Mouse (Mus musculus) hindbrain, postnatal 0 days (tissue): ENCODE measurements around the gene Kat6b. TPM values are rescaled to one million over a fixed set of nuclear protein-coding genes. Genes with fewer than 3 reads are reported as not detected.

Experiments used
- ATAC-seq: fragments of 200-750 bp; cut with Nextera tagmentation; 2 replicates; pipeline ENCODE4 v1.8.0; 2017; ENCODE audit warnings: mild to moderate bottlenecking, moderate TSS enrichment, moderate library complexity
- DNase-seq: peaks from one replicate; pipeline ENCODE4 v3.0.0-alpha.2; 2015; ENCODE audit warnings: low spot score
- H3K27ac ChIP-seq: fragments of 300-500 bp; sonication (generic); 2 replicates; pipeline ENCODE4 v1.5.1; 2014; ENCODE audit warnings: mild to moderate bottlenecking
- H3K27me3 ChIP-seq: fragments of 300-500 bp; sonication (generic); 2 replicates; pipeline ENCODE4 v1.6.1; 2014; ENCODE audit warnings: low read length, mixed read lengths; ENCODE audit not compliant: insufficient read depth
- H3K36me3 ChIP-seq: fragments of 300-500 bp; sonication (generic); 2 replicates; pipeline ENCODE4 v1.6.1; 2014; ENCODE audit warnings: low read length, mixed read lengths; ENCODE audit not compliant: insufficient read depth
- H3K4me1 ChIP-seq: fragments of 300-500 bp; sonication (generic); 2 replicates; pipeline ENCODE4 v1.6.1; 2014; ENCODE audit warnings: antibody characterized with exemption, low read length, mixed read lengths; ENCODE audit not compliant: insufficient read depth
- H3K4me2 ChIP-seq: fragments of 300-500 bp; sonication (generic); 2 replicates; pipeline ENCODE4 v1.6.1; 2014; ENCODE audit warnings: low read depth, mild to moderate bottlenecking, low read length, moderate library complexity, mixed read lengths
- H3K4me3 ChIP-seq: fragments of 300-500 bp; sonication (generic); 2 replicates; pipeline ENCODE4 v1.5.1; 2014; ENCODE audit warnings: low read length
- H3K9ac ChIP-seq: fragments of 300-500 bp; sonication (generic); replicated peaks from 2 replicates; pipeline ENCODE4 v1.6.1; 2014; ENCODE audit warnings: mild to moderate bottlenecking, low read length, moderate library complexity, mixed read lengths
- H3K9me3 ChIP-seq: fragments of 300-500 bp; sonication (generic); 2 replicates; pipeline ENCODE4 v1.6.1; 2016; ENCODE audit warnings: low read length, mixed read lengths
- CTCF ChIP-seq: IDR thresholded peaks from 2 replicates; pipeline ENCODE4 v1.5.1; 2016; ENCODE audit warnings: antibody characterized with exemption, control low read depth, low read depth
- WGBS: fragments of 180-500 bp; shearing (Covaris S2); extraction: QIAGEN DNeasy Blood & Tissue Kit; methylation state at CpG from one replicate; pipeline ENCODE4 v1.1.7; 2014; 5-methylcytosine and 5-hydroxymethylcytosine counted together
- polyA plus RNA-seq: library from polyadenylated mRNA; unstranded; fragments of >200 nt; fragmentation: Nextera tagmentation; extraction: Ambion mirVana; gene quantifications from 2 replicates; pipeline ENCODE4 v1.2.1, GENCODE M21; 2015
- total RNA-seq: library from RNA; depleted of rRNA; stranded (reverse); fragments of >200 nt; gene quantifications from 2 replicates; pipeline ENCODE4 v1.2.3, GENCODE M21; 2014

Gene Kat6b
- total and polyA plus RNA-seq, 2 experiments from 2014 or later: 15.2 to 33.0 TPM

- DNase-seq: peak; percentile 41
- H3K27ac ChIP-seq: no peak overlapping the region
- H3K4me3 ChIP-seq: no peak overlapping the region
- H3K27me3 ChIP-seq: no peaks in the 10 kb centered on the region
- H3K9ac ChIP-seq: no peak overlapping the region
- ATAC-seq: no peak
- H3K36me3 ChIP-seq: no peaks in the 10 kb centered on the region
- H3K4me1 ChIP-seq: peaks cover 12% of the 10 kb centered on the region; the same call in 1 of the 2 replicates
- H3K4me2 ChIP-seq: no peak overlapping the region
- H3K9me3 ChIP-seq: no peaks in the 10 kb centered on the region
- TF ChIP-seq CTCF: no peak
- WGBS: 22% methylated on average over 8 of the region's 8 CpGs
These were observed 198.5 kb downstream of the Kat6b start for GRCm38 (mm10) chr14:21679631-21680201.

- WGBS: 3% methylated on average over 9 of the region's 9 CpGs
- Histone ChIP-seq H3K27me3 (no peaks in the 10 kb centered on the region), H3K4me2 (peak overlapping the region; percentile 44), H3K9ac (no peak overlapping the region; the same call in 1 of the 2 replicates), H3K9me3 (no peaks in the 10 kb centered on the region), H3K4me3 (no peak overlapping the region; the same call in 1 of the 2 replicates), H3K4me1 (peaks cover 12% of the 10 kb centered on the region; the same call in 1 of the 2 replicates), H3K27ac (no peak overlapping the region), H3K36me3 (no peaks in the 10 kb centered on the region)
- DNase-seq (peak; percentile 42), ATAC-seq (peak; percentile 53; the same call in 1 of the 2 replicates)
- no peak for TF ChIP-seq CTCF
These were observed 201.5 kb downstream of the Kat6b start for GRCm38 (mm10) chr14:21682681-21683129.

DNA sequence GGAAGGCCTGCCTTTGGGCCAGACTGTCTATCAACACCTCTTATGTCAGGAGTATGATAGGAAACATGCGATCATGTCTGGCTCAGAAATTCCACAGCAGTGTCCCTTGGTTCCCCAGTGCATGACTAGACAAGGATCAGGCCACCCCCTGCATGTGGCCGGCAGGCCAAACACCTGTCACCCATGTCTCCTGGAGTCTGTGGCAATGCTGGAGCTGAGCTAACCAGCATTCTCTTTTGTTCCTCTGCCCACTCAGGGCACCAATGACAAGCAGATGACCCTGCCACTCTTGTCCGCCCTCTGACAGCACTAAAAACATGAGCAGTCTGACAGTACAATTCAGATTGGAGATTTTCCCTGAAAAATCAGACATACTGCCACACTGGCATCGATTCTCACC lies 202.6 kb downstream of the Kat6b start:
- no peak overlapping the region for H3K27ac ChIP-seq
- no peaks in the 10 kb centered on the region for H3K36me3 ChIP-seq
- no peak overlapping the region for H3K4me3 ChIP-seq
- no peak overlapping the region for H3K9ac ChIP-seq
- peaks cover 12% of the 10 kb centered on the region; the same call in 1 of the 2 replicates for H3K4me1 ChIP-seq
- H3K27me3 ChIP-seq: no peaks in the 10 kb centered on the region
- DNase-seq (no peak), ATAC-seq (no peak)
- H3K9me3 ChIP-seq: no peaks in the 10 kb centered on the region
- H3K4me2 ChIP-seq: no peak overlapping the region
- no peak for TF ChIP-seq CTCF
- 65% methylated on average over 4 of the region's 4 CpGs for WGBS

DNA sequence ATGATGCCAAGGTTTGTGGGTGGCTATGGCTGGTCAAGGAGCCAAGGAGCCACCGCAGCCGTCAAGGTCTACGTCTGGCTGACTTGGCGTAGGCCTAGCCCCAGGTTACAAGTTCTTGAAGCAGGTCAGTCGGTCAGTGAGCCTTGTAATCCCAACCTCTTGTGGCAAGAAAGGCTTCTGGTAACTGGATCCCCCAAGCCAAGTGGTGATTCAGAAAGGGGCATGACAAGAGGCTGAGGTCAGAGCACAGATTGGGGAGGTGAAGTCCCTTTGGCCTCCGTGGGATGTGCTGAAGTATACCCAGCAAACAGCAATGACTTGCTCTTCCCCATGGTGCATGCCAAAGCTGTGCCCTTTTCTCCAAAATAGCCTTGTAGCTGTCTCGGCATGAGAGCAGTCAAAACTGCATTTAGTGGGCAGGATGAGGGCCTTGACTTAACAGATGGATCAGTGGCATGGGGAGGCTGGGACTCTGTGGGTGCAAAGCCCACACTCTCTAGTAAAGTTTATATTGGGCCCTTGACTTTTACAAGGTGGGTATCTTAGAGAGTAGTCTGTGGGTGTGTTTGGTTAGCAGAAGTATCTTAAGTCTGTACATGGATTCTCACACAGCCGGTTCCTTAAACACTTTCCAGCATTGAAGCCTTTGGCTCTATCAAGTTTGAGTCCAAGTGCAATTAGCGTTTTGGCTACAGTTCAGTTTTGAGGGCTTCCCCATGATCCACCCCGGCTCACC lies 204.3 kb downstream of the Kat6b start:
- Histone ChIP-seq H3K9ac (no peak overlapping the region), H3K27me3 (no peaks in the 10 kb centered on the region), H3K4me2 (no peak overlapping the region), H3K9me3 (no peaks in the 10 kb centered on the region), H3K4me1 (peaks cover 5% of the 10 kb centered on the region; the same call in 1 of the 2 replicates), H3K4me3 (no peak overlapping the region), H3K36me3 (no peaks in the 10 kb centered on the region), H3K27ac (no peak overlapping the region)
- DNase-seq: no peak
- 87% methylated on average over 10 of the region's 10 CpGs for WGBS
- ATAC-seq: no peak
- TF ChIP-seq CTCF: no peak

DNA sequence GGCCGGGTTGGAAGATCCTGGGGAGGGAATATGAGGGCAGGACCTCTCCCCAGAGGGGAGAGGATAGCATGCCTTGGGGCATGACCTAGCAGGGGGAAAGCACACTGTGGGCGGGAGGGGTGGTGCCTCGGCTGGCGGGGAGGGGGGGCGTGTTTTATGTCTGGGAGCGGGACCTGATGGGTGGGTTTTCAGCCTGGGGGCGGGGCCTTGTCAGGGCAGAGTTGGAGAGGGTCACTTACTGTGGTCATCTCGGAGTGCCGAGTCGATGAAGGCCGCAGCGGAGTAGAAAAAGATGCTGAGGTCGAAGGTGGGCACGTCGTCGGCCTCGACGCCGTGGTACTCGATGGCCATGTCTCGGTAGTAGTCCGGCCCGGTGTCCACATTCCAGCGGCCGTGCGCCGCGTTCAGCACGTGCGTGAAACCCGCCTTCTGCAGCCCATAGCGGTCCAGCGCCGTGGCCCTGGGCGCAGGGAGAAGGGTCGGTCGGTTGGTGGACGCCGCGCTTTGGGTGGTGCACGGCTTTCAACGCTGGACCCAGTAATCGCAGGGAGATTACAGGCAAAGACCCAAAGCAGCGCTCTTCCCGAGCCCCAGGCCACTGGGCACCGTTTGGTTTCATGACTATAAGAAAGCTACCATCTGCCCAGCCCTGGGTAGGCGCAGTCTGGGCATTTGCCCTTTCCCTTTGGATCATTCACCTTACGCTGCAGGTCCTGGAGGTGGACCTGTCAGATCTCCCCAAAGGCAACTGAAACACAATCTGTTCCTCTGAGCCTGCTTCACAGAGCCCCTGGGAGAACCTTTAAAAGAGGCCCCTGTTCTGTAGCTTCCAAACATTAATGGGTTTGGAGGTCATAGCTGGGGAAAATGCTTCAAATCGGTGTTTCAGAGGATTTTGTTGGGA lies 205.4 kb downstream of the Kat6b start:
- Histone ChIP-seq H3K27ac (no peak overlapping the region), H3K4me2 (peak overlapping the region; percentile 49), H3K36me3 (no peaks in the 10 kb centered on the region), H3K27me3 (no peaks in the 10 kb centered on the region), H3K4me3 (peak overlapping the region; percentile 21), H3K9ac (no peak overlapping the region), H3K4me1 (peaks cover 5% of the 10 kb centered on the region; the same call in 1 of the 2 replicates), H3K9me3 (no peaks in the 10 kb centered on the region)
- DNase-seq: no peak
- 16% methylated on average over 49 of the region's 49 CpGs for WGBS
- no peak for TF ChIP-seq CTCF
- 0 out of 2 replicates have a peak, but pooled peaks have one; percentile 44 for ATAC-seq

DNA sequence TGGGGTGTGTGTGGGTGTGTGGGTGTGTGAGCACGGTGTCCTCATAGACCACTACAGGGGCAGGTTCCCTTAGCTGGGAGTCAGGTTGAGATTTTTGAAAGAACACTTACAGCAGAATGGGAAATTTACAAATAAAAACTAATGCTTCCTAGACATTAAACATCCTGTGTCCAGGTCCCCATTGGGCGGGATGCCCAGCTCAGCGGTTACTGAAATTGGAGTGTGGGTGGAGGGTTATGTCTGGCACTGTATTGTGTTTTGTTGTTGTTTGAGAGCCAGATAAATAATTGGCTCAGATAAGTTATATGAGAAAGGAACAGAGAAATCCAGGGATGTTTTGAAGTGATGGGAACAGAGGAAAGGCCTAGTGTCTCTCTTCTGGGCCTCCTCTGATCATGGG lies 209.8 kb downstream of the Kat6b start:
- Histone ChIP-seq H3K36me3 (no peaks in the 10 kb centered on the region), H3K4me1 (no peaks in the 10 kb centered on the region), H3K27me3 (no peaks in the 10 kb centered on the region), H3K9me3 (no peaks in the 10 kb centered on the region), H3K4me2 (no peak overlapping the region), H3K9ac (no peak overlapping the region), H3K4me3 (no peak overlapping the region), H3K27ac (no peak overlapping the region)
- DNase-seq (no peak), ATAC-seq (no peak)
- TF ChIP-seq CTCF: no peak
- WGBS: 83% methylated on average over 3 of the region's 3 CpGs
